8 mouse cellular contexts compared by ENCODE assay signal in genomic region chr11:104440521-104441474, GRCm38 (mm10). TPM values are rescaled to one million over a fixed set of nuclear protein-coding genes. Genes with fewer than 3 reads are reported as not detected.
DNase-seq lines count a peak whose midpoint lies in the region; ATAC-seq and TF ChIP-seq lines count a peak whose summit lies in the region.

No protein-coding gene starts in this region.

- no peaks in the 10 kb centered on the region for H3K27me3 ChIP-seq in heart, embryonic 12.5 days (replicated peaks)
- no peaks in the 10 kb centered on the region for H3K27me3 ChIP-seq in heart, embryonic 14.5 days (ENCODE audit: control insufficient read depth, insufficient read depth, low read length)
- no peaks in the 10 kb centered on the region for H3K27me3 ChIP-seq in liver, embryonic 16.5 days (ENCODE audit: control insufficient read depth, insufficient read depth, low read depth, low read length)
- no peaks in the 10 kb centered on the region for H3K27me3 ChIP-seq in small intestine, adult 2 months (ENCODE audit: control insufficient read depth, insufficient read depth, low read length)

- H3K9ac ChIP-seq in heart, embryonic 12.5 days: peak overlapping the region; percentile 97
- H3K9ac ChIP-seq in heart, embryonic 14.5 days (ENCODE audit: low read length): peak overlapping the region; percentile 100
- H3K9ac ChIP-seq in liver, embryonic 16.5 days (ENCODE audit: low read depth, low read length): peak overlapping the region; percentile 99

- no peak for DNase-seq in heart, postnatal 36 days
- DNase-seq in R1 (ENCODE audit: low read depth, low spot score): peak; percentile 56
- DNase-seq in spleen, postnatal 4 days (ENCODE audit: low spot score in 2 of 2): no peak
- no peak for DNase-seq in cerebellum, adult 11-12 months

- H3K4me3 ChIP-seq in heart, embryonic 12.5 days: peak overlapping the region; percentile 69
- H3K4me3 ChIP-seq in heart, embryonic 14.5 days (ENCODE audit: control insufficient read depth in 1 of 2, insufficient read depth in 1 of 2, low read depth in 1 of 2, low read length in 2 of 2): peak overlapping the region; percentile 87 to 97
- H3K4me3 ChIP-seq in liver, embryonic 16.5 days (ENCODE audit: low read depth, low read length): peak overlapping the region; percentile 76
- H3K4me3 ChIP-seq in small intestine, adult 2 months (ENCODE audit: low read depth, low read length): peak overlapping the region; percentile 92

- no peak for TF ChIP-seq POLR2A in small intestine, adult 2 months (IDR thresholded peaks at IDR 0.05; ENCODE audit: low read depth, low read length)

- H3K27ac ChIP-seq in heart, embryonic 12.5 days (ENCODE audit: poor library complexity, severe bottlenecking): peak overlapping the region; percentile 100
- H3K27ac ChIP-seq in heart, embryonic 14.5 days (replicated peaks in 1 of 2; ENCODE audit: control insufficient read depth in 1 of 2, insufficient read depth in 1 of 2, low read depth in 2 of 2, low read length in 2 of 2): peak overlapping the region; percentile 100
- H3K27ac ChIP-seq in liver, embryonic 16.5 days (ENCODE audit: low read length): peak overlapping the region; percentile 100
- peak overlapping the region; percentile 92 for H3K27ac ChIP-seq in small intestine, adult 2 months (ENCODE audit: insufficient read depth, low read depth, low read length)

- TF ChIP-seq CTCF in small intestine, adult 2 months (IDR thresholded peaks at IDR 0.05; ENCODE audit: extremely low read depth, insufficient read length, insufficient replicate concordance, low read depth, low read length): no peak

- intact Hi-C loops in heart, postnatal 36 days (cut with DNase I): loop anchor here (2.0 to 5.0 kb wide), 3 partner anchors 38 to 123 kb away; no protein-coding TSS in a partner anchor

- H3K36me3 ChIP-seq in heart, embryonic 12.5 days: no peaks in the 10 kb centered on the region
- H3K36me3 ChIP-seq in heart, embryonic 14.5 days (ENCODE audit: control insufficient read depth, insufficient read depth, low read length): no peaks in the 10 kb centered on the region
- H3K36me3 ChIP-seq in liver, embryonic 16.5 days (ENCODE audit: control insufficient read depth, insufficient read depth): no peaks in the 10 kb centered on the region
- no peaks in the 10 kb centered on the region for H3K36me3 ChIP-seq in small intestine, adult 2 months (ENCODE audit: control insufficient read depth, insufficient read depth, low read length)

- H3K9me3 ChIP-seq in heart, embryonic 12.5 days (replicated peaks): no peaks in the 10 kb centered on the region
- H3K9me3 ChIP-seq in heart, embryonic 14.5 days (ENCODE audit: control insufficient read depth, low read length): no peaks in the 10 kb centered on the region
- H3K9me3 ChIP-seq in liver, embryonic 16.5 days (replicated peaks; ENCODE audit: control insufficient read depth, low read length): no peaks in the 10 kb centered on the region

- H3K4me1 ChIP-seq in heart, embryonic 12.5 days (replicated peaks): peaks cover 9% of the 10 kb centered on the region
- H3K4me1 ChIP-seq in heart, embryonic 14.5 days (ENCODE audit: control insufficient read depth in 2 of 2, insufficient read depth in 2 of 2, low read length in 2 of 2): peaks cover 0 to 43% of the 10 kb centered on the region in 2 experiments; a peak in 2 of 4 replicates
- H3K4me1 ChIP-seq in liver, embryonic 16.5 days (ENCODE audit: control insufficient read depth, low read depth, low read length): peaks cover 17% of the 10 kb centered on the region
- peaks cover 2% of the 10 kb centered on the region; the same call in 1 of the 2 replicates for H3K4me1 ChIP-seq in small intestine, adult 2 months (ENCODE audit: control insufficient read depth, insufficient read depth, insufficient read length, low read length)

- WGBS in heart, embryonic 12.5 days: under 1% methylated on average over 20 of the region's 20 CpGs
- WGBS in heart, embryonic 14.5 days: under 1% methylated on average over 20 of the region's 20 CpGs
- WGBS in liver, embryonic 16.5 days (ENCODE audit: insufficient replicate concordance): under 1% methylated on average over 20 of the region's 20 CpGs
- WGBS in small intestine, adult 2 months: under 1% methylated on average over 20 of the region's 20 CpGs

- H3K4me2 ChIP-seq in heart, embryonic 12.5 days: peak overlapping the region; percentile 73
- H3K4me2 ChIP-seq in heart, embryonic 14.5 days (ENCODE audit: low read length): peak overlapping the region; percentile 76
- H3K4me2 ChIP-seq in liver, embryonic 16.5 days (ENCODE audit: low read depth, low read length): peak overlapping the region; percentile 74

- no peak for ATAC-seq in heart, embryonic 12.5 days (ENCODE audit: insufficient number of reproducible peaks, low FRiP score)
- no peak for ATAC-seq in heart, embryonic 14.5 days (ENCODE audit: insufficient number of reproducible peaks, insufficient read depth, low FRiP score, low read depth)
- ATAC-seq in liver, embryonic 16.5 days (ENCODE audit: low read depth): no peak

RNA-seq across cellular contexts. Expression of gene Kansl1, which starts 27.9 kb away (rescaled TPM):
- polyA plus RNA-seq in heart, embryonic 12.5 days (2016; fragmentation: Nextera tagmentation; extraction: Ambion mirVana): 18.1 and 20.4 TPM in 2 replicates
- total RNA-seq in heart, postnatal 36 days (2021): 10 to 100 TPM; 27.6 to 31.7 TPM
- 14.5 and 16.5 TPM in 2 replicates for polyA plus RNA-seq in heart, embryonic 14.5 days (2014; fragmentation: Nextera tagmentation; extraction: Ambion mirVana)
- polyA plus RNA-seq in liver, embryonic 16.5 days (2015; fragmentation: Nextera tagmentation; extraction: Ambion mirVana): 5.2 and 5.6 TPM in 2 replicates
- 29.3 and 60.1 TPM in 2 replicates for polyA plus RNA-seq in small intestine, adult 2 months (2012; rRNA removed)
